Mouse (Mus musculus): ENCODE measurements at regions not wholly inside any gene's neighbourhood (a gene's known extent, or its start where the extent isn't known, plus 50 kb on each side); places are given as distances from the start of the nearest gene placed in this dataset.

DNA sequence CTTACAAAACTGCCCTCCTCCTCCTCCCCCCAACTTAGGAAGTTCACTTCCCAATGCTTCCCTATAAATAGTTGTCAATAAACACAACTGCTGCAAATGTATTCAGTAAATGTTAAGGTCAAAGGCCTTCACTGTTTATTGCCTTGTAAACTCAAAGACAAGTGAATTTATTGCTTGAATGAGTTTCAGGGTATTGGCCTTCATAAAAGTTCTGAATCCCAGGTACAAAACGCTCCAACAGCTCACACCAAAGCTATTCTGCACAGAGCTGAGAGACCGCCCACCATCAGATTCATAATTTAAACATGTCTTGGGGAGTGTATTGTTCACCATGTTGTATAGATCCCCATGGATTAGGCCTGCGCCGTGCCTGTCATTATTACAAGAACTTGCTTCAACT is 53.9 kb upstream of the Cdkn3 start:
- no peak for ATAC-seq (replicated peaks; ENCODE audit: poor library complexity, severe bottlenecking)

- ATAC-seq (replicated peaks; ENCODE audit: poor library complexity, severe bottlenecking): no peak
These were observed 56.0 kb upstream of the Cdkn3 start for GRCm38 (mm10) chr14:46704316-46704751.

GRCm38 (mm10) chr14:46702669-46703435 is 57.5 kb upstream of the Cdkn3 start:
- peak; percentile 81 for ATAC-seq (replicated peaks; ENCODE audit: poor library complexity, severe bottlenecking)

- no peak for ATAC-seq (replicated peaks; ENCODE audit: poor library complexity, severe bottlenecking)
These were observed 67.8 kb upstream of the Cdkn3 start for GRCm38 (mm10) chr14:46692571-46692970.

GRCm38 (mm10) chr14:46692067-46692466 is 68.3 kb upstream of the Cdkn3 start:
- ATAC-seq (replicated peaks; ENCODE audit: poor library complexity, severe bottlenecking): no peak

- no peak for ATAC-seq (replicated peaks; ENCODE audit: poor library complexity, severe bottlenecking)
These were observed 77.6 kb upstream of the Cdkn3 start for GRCm38 (mm10) chr14:46682728-46683127.

DNA sequence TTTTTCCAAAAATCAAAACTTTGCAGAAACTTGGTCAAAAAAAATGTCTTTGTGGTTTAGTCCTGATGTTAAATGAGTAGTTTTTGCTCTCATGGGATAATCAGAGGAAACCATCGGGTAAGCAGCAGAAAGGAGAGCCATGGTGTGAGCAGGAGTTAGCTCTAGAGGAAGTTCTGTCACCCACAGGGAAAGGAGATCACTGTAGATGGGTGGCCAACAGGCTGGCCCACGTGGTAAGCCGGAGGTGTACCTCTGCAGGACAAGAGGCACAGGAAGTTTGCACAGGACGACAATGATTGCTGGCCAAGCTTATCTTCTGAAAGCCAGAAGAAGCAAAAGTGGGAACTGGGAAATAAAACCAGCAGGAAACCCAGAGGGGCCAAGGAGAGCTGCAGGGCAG is 81.4 kb upstream of the Cdkn3 start:
- peak; percentile 25; the same call in 1 of the 2 replicates for ATAC-seq (replicated peaks; ENCODE audit: poor library complexity, severe bottlenecking)

GRCm38 (mm10) chr14:46671482-46672225 is 88.7 kb upstream of the Cdkn3 start:
- no peak for ATAC-seq (replicated peaks; ENCODE audit: poor library complexity, severe bottlenecking)

DNA sequence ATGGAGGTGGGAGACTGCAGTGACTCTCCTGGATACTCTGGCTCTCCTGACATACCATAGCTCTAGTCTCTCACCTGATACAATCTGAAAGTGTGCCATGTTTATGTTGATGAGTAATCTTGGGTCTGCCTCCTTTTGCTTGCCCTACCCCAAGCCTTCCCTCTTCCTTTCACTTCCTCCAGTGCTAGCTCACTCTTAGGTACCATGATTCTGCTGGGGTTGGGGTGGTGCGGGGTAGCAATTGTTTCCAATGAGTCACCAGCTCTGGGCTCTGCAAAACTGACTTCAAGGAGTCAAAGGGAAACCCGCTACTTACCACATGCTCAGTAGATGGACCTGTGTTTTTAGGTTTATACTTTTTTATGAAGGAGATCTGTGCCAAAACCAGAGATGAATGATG is 89.3 kb upstream of the Cdkn3 start:
- no peak for ATAC-seq (replicated peaks; ENCODE audit: poor library complexity, severe bottlenecking)

DNA sequence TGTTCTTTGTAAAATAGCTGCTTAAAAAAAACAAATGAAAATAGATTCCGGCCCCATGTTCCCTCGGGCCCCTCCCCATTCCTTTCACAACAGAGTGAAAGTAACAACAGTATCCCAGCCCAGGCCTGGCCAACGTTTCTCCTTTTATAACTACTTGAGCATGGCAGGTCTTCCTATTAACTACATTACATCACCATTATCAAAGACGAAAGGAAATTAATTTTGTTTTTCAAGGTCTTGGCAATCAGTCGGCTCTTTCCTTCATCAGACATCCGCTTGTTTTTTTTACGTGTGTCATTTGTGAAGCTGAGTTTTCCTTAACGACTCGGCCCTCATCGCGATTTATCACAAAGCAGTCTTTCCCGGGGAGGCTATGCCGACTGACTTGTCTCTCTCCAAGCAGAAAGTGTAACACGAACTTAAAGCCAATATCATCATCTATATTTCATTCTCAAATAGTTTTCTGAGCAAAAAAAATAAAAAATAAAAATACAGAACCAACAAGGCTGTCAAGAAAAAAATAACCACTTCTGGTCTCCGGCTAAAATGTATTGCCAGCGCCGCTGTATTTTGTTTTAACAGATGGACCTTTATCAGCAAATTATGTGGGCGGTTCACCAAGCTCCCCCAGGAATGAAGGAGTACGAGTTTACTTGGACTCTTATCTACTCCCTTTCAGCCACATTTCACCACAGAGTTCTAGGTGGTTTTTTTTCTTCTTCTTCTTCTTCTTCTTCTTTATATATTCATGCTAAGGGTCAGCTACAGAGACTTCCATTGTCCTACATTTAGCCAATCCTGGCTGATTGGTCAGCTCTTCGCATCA is 89.9 kb upstream of the Cdkn3 start:
- no peak for ATAC-seq (replicated peaks; ENCODE audit: poor library complexity, severe bottlenecking)

- ATAC-seq (replicated peaks; ENCODE audit: poor library complexity, severe bottlenecking): no peak
These were observed 92.1 kb upstream of the Cdkn3 start for GRCm38 (mm10) chr14:46668275-46668674.

DNA sequence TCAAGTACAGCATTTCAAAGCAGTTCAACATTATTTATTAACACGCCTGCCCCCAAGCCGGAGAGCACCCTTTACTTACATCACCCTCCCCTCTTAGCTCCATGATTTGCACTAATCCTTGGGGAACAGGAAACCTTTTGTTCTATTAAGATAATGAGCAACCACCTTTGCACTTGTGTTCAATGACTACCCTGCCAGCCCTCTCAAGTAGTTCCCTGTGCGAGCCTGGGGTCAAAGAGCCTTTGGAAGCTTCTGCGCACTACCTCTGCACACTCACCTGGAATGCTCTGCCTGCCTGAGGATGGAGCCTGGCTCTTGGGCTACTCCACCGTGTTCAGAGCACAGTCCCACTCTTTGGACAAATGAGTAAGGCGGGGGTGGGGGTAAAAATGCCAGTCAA is 96.0 kb upstream of the Cdkn3 start:
- ATAC-seq (replicated peaks; ENCODE audit: poor library complexity, severe bottlenecking): no peak

DNA sequence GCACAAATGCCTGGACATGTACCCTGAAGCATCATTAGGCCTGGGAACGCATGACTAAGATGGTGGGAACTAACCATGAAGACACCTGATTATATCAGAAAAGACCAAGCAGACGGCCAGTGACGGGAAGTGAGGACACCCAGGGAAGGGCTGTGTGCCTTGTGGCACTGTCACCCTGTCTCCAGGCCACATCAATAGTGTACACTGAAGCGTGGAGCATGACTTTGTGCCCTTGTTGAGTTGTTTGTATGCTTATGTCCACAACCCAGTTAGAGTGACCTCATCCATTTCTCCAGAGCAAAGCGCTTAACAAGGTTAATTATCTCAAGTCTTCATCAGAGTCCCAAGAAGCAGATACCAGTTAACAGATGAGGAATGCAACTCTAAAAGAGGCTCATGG is 96.8 kb upstream of the Cdkn3 start:
- ATAC-seq (replicated peaks; ENCODE audit: poor library complexity, severe bottlenecking): no peak

- no peak for ATAC-seq (replicated peaks; ENCODE audit: poor library complexity, severe bottlenecking)
These were observed 98.4 kb upstream of the Cdkn3 start for GRCm38 (mm10) chr14:46661792-46662545.

- no peak for ATAC-seq (replicated peaks; ENCODE audit: poor library complexity, severe bottlenecking)
These were observed 99.1 kb upstream of the Cdkn3 start for GRCm38 (mm10) chr14:46661118-46661791.

- no peak for ATAC-seq (replicated peaks; ENCODE audit: poor library complexity, severe bottlenecking)
These were observed 101.0 kb upstream of the Cdkn3 start for GRCm38 (mm10) chr14:46659365-46659764.

DNA sequence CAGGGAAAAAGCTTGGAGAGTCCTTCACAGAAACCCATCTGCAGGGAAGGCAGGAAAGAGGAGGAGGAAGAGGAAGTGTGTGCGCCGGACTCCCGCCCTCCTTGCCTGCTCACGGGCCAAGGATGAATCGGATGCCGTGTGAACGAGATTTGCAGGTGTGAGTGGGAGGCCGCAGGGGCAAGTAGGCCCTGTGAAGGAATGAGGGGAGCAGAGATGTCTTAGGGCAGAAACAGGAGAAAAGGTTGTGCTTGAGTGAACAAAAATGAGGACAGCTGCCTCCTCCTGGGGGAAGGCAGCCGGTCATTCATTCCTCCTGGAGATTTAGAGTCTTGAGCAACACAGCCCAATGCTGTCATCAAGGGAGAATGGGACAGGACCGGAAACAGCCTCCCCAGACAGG is 104.1 kb upstream of the Cdkn3 start:
- ATAC-seq (replicated peaks; ENCODE audit: poor library complexity, severe bottlenecking): no peak

DNA sequence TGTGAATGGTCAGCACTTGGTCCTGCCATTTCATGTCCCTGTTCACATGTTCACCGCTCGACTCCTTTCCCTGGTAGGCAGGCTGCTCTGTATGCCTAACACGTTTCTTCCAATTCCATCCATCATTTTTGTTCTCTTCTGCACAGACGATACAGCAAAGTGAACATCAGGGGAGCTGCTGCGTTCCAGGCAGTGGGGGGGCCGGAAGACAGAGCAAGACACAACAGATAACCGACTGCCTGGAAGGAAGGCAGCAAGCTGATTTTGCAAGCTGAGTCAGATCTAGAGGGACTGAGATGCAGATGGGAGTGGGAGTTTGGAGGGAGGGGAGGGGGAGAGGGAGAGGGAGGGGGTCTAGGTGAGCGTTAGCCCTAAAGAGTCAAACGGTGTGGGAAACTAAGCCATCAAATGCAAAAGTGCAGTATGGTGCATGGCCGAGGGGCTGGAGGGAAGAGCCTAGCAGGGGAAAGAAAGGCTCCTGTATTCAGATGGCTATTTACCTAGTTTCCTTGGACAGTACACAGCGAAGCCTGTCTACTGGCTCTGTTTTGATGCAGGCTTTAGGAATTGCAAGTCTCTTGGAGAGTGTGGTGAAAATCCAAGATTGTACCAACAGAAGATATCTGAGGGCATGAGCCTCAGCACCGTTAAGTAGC is 112.9 kb upstream of the Cdkn3 start:
- no peak for ATAC-seq (replicated peaks; ENCODE audit: poor library complexity, severe bottlenecking)

- no peak for ATAC-seq (replicated peaks; ENCODE audit: poor library complexity, severe bottlenecking)
These were observed 113.5 kb upstream of the Cdkn3 start for GRCm38 (mm10) chr14:46646673-46647318.

All from granulocyte monocyte progenitor cell, adult 5-6 weeks (primary cell).